Mouse (Mus musculus) kidney, adult 2 months (tissue): Measurements from ENCODE around the gene Mcm3ap. TPM values are rescaled to one million over a fixed set of nuclear protein-coding genes. Genes with fewer than 3 reads are reported as not detected.

ENCODE experiments used
- DNase-seq: peaks from one replicate; pipeline ENCODE4 v3.0.0; 2021
- H3K27ac ChIP-seq: fragments of 200-500 bp; 2 replicates; pipeline ENCODE4 v1.5.1; 2012; ENCODE audit warnings: low read depth, low read length, control low read depth, inconsistent platforms; ENCODE audit not compliant: insufficient read depth
- H3K27me3 ChIP-seq: fragments of 200-500 bp; replicated peaks from 2 replicates; pipeline ENCODE4 v1.6.1; 2012; ENCODE audit warnings: mild to moderate bottlenecking, moderate library complexity, low read length, inconsistent platforms; ENCODE audit not compliant: control insufficient read depth, insufficient read depth
- H3K36me3 ChIP-seq: fragments of 200-500 bp; 2 replicates; pipeline ENCODE4 v1.6.1; 2012; ENCODE audit warnings: mild to moderate bottlenecking, moderate library complexity, low read length, inconsistent platforms; ENCODE audit not compliant: control insufficient read depth, insufficient read depth
- H3K4me1 ChIP-seq: fragments of 200-500 bp; 2 replicates; pipeline ENCODE4 v1.6.1; 2011; ENCODE audit warnings: low read length; ENCODE audit not compliant: control insufficient read depth, insufficient read depth
- H3K4me3 ChIP-seq: fragments of 200-500 bp; 2 replicates; pipeline ENCODE4 v1.5.1; 2011; ENCODE audit warnings: mild to moderate bottlenecking, low read depth, low read length, control low read depth; ENCODE audit not compliant: insufficient read depth
- CTCF ChIP-seq: fragments of 200-500 bp; conservative IDR thresholded peaks from 2 replicates; pipeline ENCODE4 v1.5.1; 2011; ENCODE audit warnings: low read depth, mild to moderate bottlenecking, control low read depth, low read length, moderate library complexity, mixed read lengths; ENCODE audit not compliant: insufficient read depth, insufficient read length
- POLR2A ChIP-seq: fragments of 200-500 bp; IDR thresholded peaks from one replicate; pipeline ENCODE4 v1.6.1; 2011; ENCODE audit warnings: low read depth, low read length, control low read depth
- WGBS: fragments of 180-500 bp; shearing (Covaris S2); methylation state at CpG from one replicate; pipeline ENCODE4 v1.1.7; 2018; 5-methylcytosine and 5-hydroxymethylcytosine counted together
- polyA plus RNA-seq: library from polyadenylated mRNA; depleted of rRNA; stranded (reverse); fragments of >200 nt; gene quantifications from 2 replicates; pipeline ENCODE4 v1.2.3, GENCODE M21; 2012; rRNA removed

Gene Mcm3ap
- 16.6 and 18.3 TPM in 2 replicates for polyA plus RNA-seq

- no peaks in the 10 kb centered on the region for H3K4me1 ChIP-seq
- DNase-seq: peak; percentile 92
- TF ChIP-seq CTCF: peak; percentile 39
- TF ChIP-seq POLR2A: peak; percentile 21
- WGBS: under 1% methylated on average over 55 of the region's 55 CpGs
- H3K4me3 ChIP-seq: peak within 1 kb of the TSS; percentile 98
- H3K27ac ChIP-seq: peak within 1 kb of the TSS; percentile 54
- H3K27me3 ChIP-seq: no peaks in the 10 kb centered on the region
- no peaks in the 10 kb centered on the region for H3K36me3 ChIP-seq
Observed at GRCm38 (mm10) chr10:76468203-76469162, at the start of gene Mcm3ap, which contains the start of gene Ybey. Gene Mcm3ap (plus strand): TSS chr10:76468927. Gene Ybey (minus strand): TSS chr10:76469114.

- no peak overlapping the region for H3K27ac ChIP-seq
- no peak for TF ChIP-seq POLR2A
- no peak for TF ChIP-seq CTCF
- 92% methylated on average over 7 of the region's 7 CpGs for WGBS
- no peak for DNase-seq
- no peaks in the 10 kb centered on the region for H3K27me3 ChIP-seq
- H3K36me3 ChIP-seq: no peaks in the 10 kb centered on the region; the same call in none of the 2 replicates
- no peak overlapping the region for H3K4me3 ChIP-seq
- no peaks in the 10 kb centered on the region for H3K4me1 ChIP-seq
Observed at GRCm38 (mm10) chr10:76425674-76426073, 43.1 kb upstream of the Mcm3ap start.

GRCm38 (mm10) chr10:76433925-76434324 lies 34.8 kb upstream of the Mcm3ap start:
- no peak overlapping the region for H3K4me3 ChIP-seq
- WGBS: 95% methylated on average over 11 of the region's 11 CpGs
- DNase-seq: no peak
- 0 out of 2 replicates have a peak, but pooled peaks cover 1% of the 10 kb centered on the region for H3K36me3 ChIP-seq
- no peaks in the 10 kb centered on the region for H3K27me3 ChIP-seq
- H3K27ac ChIP-seq: no peak overlapping the region
- TF ChIP-seq CTCF (no peak), POLR2A (no peak)
- H3K4me1 ChIP-seq: no peaks in the 10 kb centered on the region

GRCm38 (mm10) chr10:76439107-76439890 lies 29.4 kb upstream of the Mcm3ap start:
- 0 out of 2 replicates have a peak, but pooled peaks cover 1% of the 10 kb centered on the region for H3K36me3 ChIP-seq
- H3K27ac ChIP-seq: no peak overlapping the region
- peaks cover 9% of the 10 kb centered on the region; the same call in 1 of the 2 replicates for H3K4me1 ChIP-seq
- 93% methylated on average over 9 of the region's 9 CpGs for WGBS
- no peak for DNase-seq
- no peaks in the 10 kb centered on the region for H3K27me3 ChIP-seq
- no peak overlapping the region for H3K4me3 ChIP-seq
- no peak for TF ChIP-seq POLR2A
- no peak for TF ChIP-seq CTCF

DNA sequence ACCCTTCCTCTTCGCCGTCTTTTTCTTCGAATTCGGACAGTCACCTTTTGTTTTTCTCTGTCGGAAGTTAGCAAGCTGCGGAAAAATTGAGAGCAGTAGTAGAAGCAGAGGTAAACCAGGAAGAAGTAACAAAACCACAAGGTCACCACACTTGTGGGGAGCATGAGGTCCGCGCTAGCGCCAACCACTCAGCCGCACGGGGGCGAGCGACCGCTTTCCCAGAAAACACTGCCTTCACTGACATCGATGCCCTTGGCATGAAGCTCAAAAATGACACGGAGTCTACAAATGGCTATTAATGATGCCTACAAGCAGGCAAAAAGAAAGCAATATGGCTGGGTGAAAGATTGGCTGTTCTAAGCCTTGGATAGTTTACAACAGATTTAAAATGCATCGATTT lies 28.4 kb upstream of the Mcm3ap start, which contains the start of gene AC141477.1:
TSS of gene AC141477.1 (minus strand) at position 164 of the 400 bp plus-strand sequence.
- Histone ChIP-seq H3K27me3 (no peaks in the 10 kb centered on the region), H3K4me3 (no peak within 1 kb of the TSS), H3K27ac (no peak within 1 kb of the TSS), H3K36me3 (no peaks in the 10 kb centered on the region), H3K4me1 (peaks cover 9% of the 10 kb centered on the region; the same call in 1 of the 2 replicates)
- no peak for TF ChIP-seq POLR2A
- TF ChIP-seq CTCF: no peak
- 96% methylated on average over 17 of the region's 17 CpGs for WGBS
- no peak for DNase-seq

GRCm38 (mm10) chr10:76442178-76443088 lies 26.3 kb upstream of the Mcm3ap start, which contains the start of gene Pcnt:
Gene Pcnt (minus strand): TSS chr10:76442786.
- WGBS: under 1% methylated on average over 78 of the region's 78 CpGs
- Histone ChIP-seq H3K27me3 (no peaks in the 10 kb centered on the region), H3K4me3 (peak within 1 kb of the TSS; percentile 83), H3K4me1 (peaks cover 9% of the 10 kb centered on the region; the same call in 1 of the 2 replicates), H3K36me3 (no peaks in the 10 kb centered on the region), H3K27ac (peak within 1 kb of the TSS; percentile 90)
- TF ChIP-seq CTCF (peak; percentile 81), POLR2A (no peak)
- DNase-seq: peak; percentile 99
